Mouse (Mus musculus) heart, adult 11 months (tissue): Measurements from ENCODE around the gene Scd3.
"Not testable (repeated sequence)": the region's sequence is repeated elsewhere in the genome, so short reads cannot be mapped to it uniquely, and the experiment has no call there.

Experiments
- DNase-seq: peaks from one replicate; pipeline ENCODE4 v3.0.0; 2022

The Scd3 gene

GRCm38 (mm10) chr19:44275418-44275817 is 72.3 kb downstream of the Scd3 start:
- DNase-seq: no peak

- no peak for DNase-seq
Measured at GRCm38 (mm10) chr19:44276861-44277260, 73.8 kb downstream of the Scd3 start.

GRCm38 (mm10) chr19:44277931-44278330 is 74.9 kb downstream of the Scd3 start:
- no peak for DNase-seq

- DNase-seq: peak; percentile 93
Measured at GRCm38 (mm10) chr19:44280755-44281154, 77.7 kb downstream of the Scd3 start.

- DNase-seq: not testable (repeated sequence)
Measured at GRCm38 (mm10) chr19:44281825-44282447, 78.9 kb downstream of the Scd3 start.

- DNase-seq: no peak
Measured at GRCm38 (mm10) chr19:44282534-44283156, 79.6 kb downstream of the Scd3 start.

GRCm38 (mm10) chr19:44283157-44284024 is 80.3 kb downstream of the Scd3 start:
- DNase-seq: no peak

- DNase-seq: peak; percentile 100
Measured at GRCm38 (mm10) chr19:44284025-44284695, 81.1 kb downstream of the Scd3 start.

GRCm38 (mm10) chr19:44284723-44285122 is 81.7 kb downstream of the Scd3 start:
- DNase-seq: no peak

- no peak for DNase-seq
Measured at GRCm38 (mm10) chr19:44285554-44285953, 82.5 kb downstream of the Scd3 start.

- peak; percentile 57 for DNase-seq
Measured at GRCm38 (mm10) chr19:44286109-44286508, 83.0 kb downstream of the Scd3 start.

- DNase-seq: peak; percentile 66
Measured at GRCm38 (mm10) chr19:44287415-44288110, 84.5 kb downstream of the Scd3 start.

GRCm38 (mm10) chr19:44292083-44292482 is 89.0 kb downstream of the Scd3 start:
- DNase-seq: no peak

GRCm38 (mm10) chr19:44292483-44292882 is 89.4 kb downstream of the Scd3 start:
- DNase-seq: no peak

- DNase-seq: peak; percentile 91
Measured at GRCm38 (mm10) chr19:44292941-44293768, 90.1 kb downstream of the Scd3 start, which contains the start of gene Scd2. Gene Scd2, plus strand, starts transcription at chr19:44293674.
